Mouse (Mus musculus) kidney, adult 2 months (tissue): ENCODE measurements at regions not wholly inside any gene's neighbourhood (a gene's known extent, or its start where the extent isn't known, plus 50 kb on each side); places are given as distances from the start of the nearest gene placed in this dataset.

Source experiments
- DNase-seq: peaks from one replicate; pipeline ENCODE4 v3.0.0; 2021
- H3K27ac ChIP-seq: fragments of 200-500 bp; 2 replicates; pipeline ENCODE4 v1.5.1; 2012; ENCODE audit warnings: low read depth, low read length, control low read depth, inconsistent platforms; ENCODE audit not compliant: insufficient read depth
- H3K27me3 ChIP-seq: fragments of 200-500 bp; replicated peaks from 2 replicates; pipeline ENCODE4 v1.6.1; 2012; ENCODE audit warnings: mild to moderate bottlenecking, moderate library complexity, low read length, inconsistent platforms; ENCODE audit not compliant: control insufficient read depth, insufficient read depth
- H3K36me3 ChIP-seq: fragments of 200-500 bp; 2 replicates; pipeline ENCODE4 v1.6.1; 2012; ENCODE audit warnings: mild to moderate bottlenecking, moderate library complexity, low read length, inconsistent platforms; ENCODE audit not compliant: control insufficient read depth, insufficient read depth
- H3K4me1 ChIP-seq: fragments of 200-500 bp; 2 replicates; pipeline ENCODE4 v1.6.1; 2011; ENCODE audit warnings: low read length; ENCODE audit not compliant: control insufficient read depth, insufficient read depth
- H3K4me3 ChIP-seq: fragments of 200-500 bp; 2 replicates; pipeline ENCODE4 v1.5.1; 2011; ENCODE audit warnings: mild to moderate bottlenecking, low read depth, low read length, control low read depth; ENCODE audit not compliant: insufficient read depth
- CTCF ChIP-seq: fragments of 200-500 bp; conservative IDR thresholded peaks from 2 replicates; pipeline ENCODE4 v1.5.1; 2011; ENCODE audit warnings: low read depth, mild to moderate bottlenecking, control low read depth, low read length, moderate library complexity, mixed read lengths; ENCODE audit not compliant: insufficient read depth, insufficient read length
- POLR2A ChIP-seq: fragments of 200-500 bp; IDR thresholded peaks from one replicate; pipeline ENCODE4 v1.6.1; 2011; ENCODE audit warnings: low read depth, low read length, control low read depth
- WGBS: fragments of 180-500 bp; shearing (Covaris S2); methylation state at CpG from one replicate; pipeline ENCODE4 v1.1.7; 2018; 5-methylcytosine and 5-hydroxymethylcytosine counted together

DNA sequence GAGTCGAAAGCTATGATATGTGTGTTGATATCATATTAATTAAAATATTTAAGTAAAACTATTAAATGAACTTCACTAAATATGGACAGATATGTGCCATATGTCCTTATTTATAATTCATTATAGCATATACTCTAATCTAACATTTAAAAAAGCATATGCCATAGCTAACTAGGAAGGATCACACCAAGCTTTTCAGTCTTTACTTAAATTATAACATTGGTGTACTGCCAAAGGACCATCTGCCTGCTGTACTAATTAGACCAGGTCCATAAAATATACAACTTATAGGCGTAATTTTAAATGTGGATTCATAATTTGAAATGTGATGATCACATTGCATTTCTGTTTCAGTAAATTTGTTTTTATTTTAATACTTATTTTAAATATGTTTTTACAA lies 651.9 kb upstream of the Klhl1 start:
- WGBS: 80% methylated on average over 2 of the region's 2 CpGs
- no peak for DNase-seq
- TF ChIP-seq CTCF: no peak
- no peak for TF ChIP-seq POLR2A
- H3K27me3 ChIP-seq: no peaks in the 10 kb centered on the region
- H3K27ac ChIP-seq: no peak overlapping the region
- H3K4me3 ChIP-seq: no peak overlapping the region
- H3K4me1 ChIP-seq: no peaks in the 10 kb centered on the region
- H3K36me3 ChIP-seq: no peaks in the 10 kb centered on the region

- Histone ChIP-seq H3K27me3 (no peaks in the 10 kb centered on the region), H3K4me1 (no peaks in the 10 kb centered on the region), H3K4me3 (no peak overlapping the region), H3K27ac (no peak overlapping the region), H3K36me3 (no peaks in the 10 kb centered on the region)
- no peak for DNase-seq
- no peak for TF ChIP-seq CTCF
- TF ChIP-seq POLR2A: no peak
- WGBS: 88% methylated on average over 2 of the region's 2 CpGs
Observed at GRCm38 (mm10) chr14:97165793-97166192, 646.9 kb upstream of the Klhl1 start.

DNA sequence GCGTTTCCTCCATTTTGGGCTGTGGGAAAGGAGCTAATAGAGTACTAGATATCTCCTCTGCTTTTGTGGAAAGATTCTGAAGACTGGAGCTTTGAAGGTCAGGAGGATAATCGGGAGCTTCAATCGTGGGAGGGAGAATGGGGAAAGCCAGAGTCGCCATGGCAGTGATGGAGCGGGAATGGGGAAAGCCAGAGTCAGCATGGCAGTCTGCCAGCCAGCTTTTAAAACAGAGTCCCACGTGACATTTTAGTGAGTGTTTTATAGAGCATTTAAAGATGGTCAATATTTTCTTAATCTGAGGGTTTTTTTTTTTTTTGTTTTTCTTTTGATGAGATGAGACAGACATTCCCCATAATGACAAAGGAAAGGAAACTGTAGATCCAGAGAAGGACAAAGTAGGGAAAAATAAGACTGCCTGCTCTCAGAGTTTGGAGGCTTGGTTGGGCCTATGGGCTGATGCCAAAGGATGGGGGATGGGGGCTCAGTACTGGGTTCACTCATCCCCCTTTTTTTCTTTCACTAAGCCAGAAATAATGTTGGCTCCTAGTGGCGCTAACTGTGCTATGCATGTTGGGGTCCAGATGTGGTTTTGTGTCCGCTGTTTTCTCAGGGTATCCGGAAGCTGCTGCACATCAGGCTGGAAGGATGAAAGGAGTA lies 630.2 kb upstream of the Klhl1 start:
- Histone ChIP-seq H3K27ac (no peak overlapping the region), H3K4me3 (no peak overlapping the region), H3K4me1 (no peaks in the 10 kb centered on the region), H3K27me3 (no peaks in the 10 kb centered on the region; the same call in 1 of the 2 replicates), H3K36me3 (no peaks in the 10 kb centered on the region)
- WGBS: 79% methylated on average over 9 of the region's 9 CpGs
- DNase-seq: no peak
- no peak for TF ChIP-seq CTCF
- no peak for TF ChIP-seq POLR2A

- Histone ChIP-seq H3K4me1 (no peaks in the 10 kb centered on the region), H3K27me3 (no peaks in the 10 kb centered on the region), H3K27ac (no peak overlapping the region), H3K4me3 (no peak overlapping the region), H3K36me3 (no peaks in the 10 kb centered on the region)
- TF ChIP-seq POLR2A (no peak), CTCF (no peak)
- WGBS: 82% methylated on average over 8 of the region's 8 CpGs
- DNase-seq: no peak
Observed at GRCm38 (mm10) chr14:97115918-97116635, 597.2 kb upstream of the Klhl1 start.

GRCm38 (mm10) chr14:97101090-97101675 lies 582.3 kb upstream of the Klhl1 start:
- no peak for DNase-seq
- WGBS: 68% methylated on average over 4 of the region's 4 CpGs
- no peak for TF ChIP-seq CTCF
- TF ChIP-seq POLR2A: no peak
- H3K36me3 ChIP-seq: no peaks in the 10 kb centered on the region
- no peaks in the 10 kb centered on the region for H3K27me3 ChIP-seq
- H3K4me1 ChIP-seq: no peaks in the 10 kb centered on the region
- H3K4me3 ChIP-seq: no peak overlapping the region
- no peak overlapping the region for H3K27ac ChIP-seq

- Histone ChIP-seq H3K4me1 (no peaks in the 10 kb centered on the region), H3K27me3 (no peaks in the 10 kb centered on the region), H3K36me3 (no peaks in the 10 kb centered on the region), H3K27ac (no peak overlapping the region), H3K4me3 (no peak overlapping the region)
- 75% methylated on average over 7 of the region's 7 CpGs for WGBS
- no peak for TF ChIP-seq POLR2A
- TF ChIP-seq CTCF: no peak
- no peak for DNase-seq
Observed at GRCm38 (mm10) chr14:97093389-97093788, 574.5 kb upstream of the Klhl1 start.

DNA sequence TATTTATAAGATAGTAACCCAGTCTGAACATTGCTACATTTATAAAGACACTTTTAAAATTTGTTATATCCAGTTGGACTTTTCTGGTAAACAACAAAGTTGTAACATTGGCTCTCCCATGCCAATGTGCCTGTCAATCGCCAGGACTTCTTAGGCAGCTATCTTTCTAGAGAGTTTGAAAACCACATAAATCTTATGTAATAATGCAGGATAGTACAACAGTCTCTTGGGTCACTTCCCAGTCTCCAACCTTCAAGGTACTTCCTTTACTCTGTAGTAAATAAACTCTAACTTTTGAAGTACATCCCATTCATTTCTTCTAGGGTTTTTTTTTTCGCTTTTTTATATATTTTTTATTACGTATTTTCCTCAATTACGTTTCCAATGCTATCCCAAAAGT lies 570.0 kb upstream of the Klhl1 start:
- DNase-seq: no peak
- no peak for TF ChIP-seq CTCF
- TF ChIP-seq POLR2A: no peak
- H3K4me3 ChIP-seq: no peak overlapping the region

GRCm38 (mm10) chr14:97087346-97087745 lies 568.4 kb upstream of the Klhl1 start:
- 37% methylated on average over 2 of the region's 2 CpGs for WGBS
- TF ChIP-seq POLR2A (no peak), CTCF (no peak)
- H3K27ac ChIP-seq: no peak overlapping the region
- H3K36me3 ChIP-seq: no peaks in the 10 kb centered on the region
- no peak overlapping the region for H3K4me3 ChIP-seq
- DNase-seq: no peak
- no peaks in the 10 kb centered on the region for H3K27me3 ChIP-seq
- no peaks in the 10 kb centered on the region for H3K4me1 ChIP-seq

More for the DNA sequence above, 570.0 kb upstream of the Klhl1 start:
- H3K36me3 ChIP-seq: no peaks in the 10 kb centered on the region
- H3K4me1 ChIP-seq: no peaks in the 10 kb centered on the region
- H3K27me3 ChIP-seq: no peaks in the 10 kb centered on the region
- 84% methylated on average over 4 of the region's 4 CpGs for WGBS
- no peak overlapping the region for H3K27ac ChIP-seq
